Mouse (Mus musculus): ENCODE data around the gene Pla1a. TPM values are rescaled to one million over a fixed set of nuclear protein-coding genes. Genes with fewer than 3 reads are reported as not detected.

The Pla1a gene
- polyA plus RNA-seq, 1 experiment from 2014 or later, result 61.5 TPM

DNA sequence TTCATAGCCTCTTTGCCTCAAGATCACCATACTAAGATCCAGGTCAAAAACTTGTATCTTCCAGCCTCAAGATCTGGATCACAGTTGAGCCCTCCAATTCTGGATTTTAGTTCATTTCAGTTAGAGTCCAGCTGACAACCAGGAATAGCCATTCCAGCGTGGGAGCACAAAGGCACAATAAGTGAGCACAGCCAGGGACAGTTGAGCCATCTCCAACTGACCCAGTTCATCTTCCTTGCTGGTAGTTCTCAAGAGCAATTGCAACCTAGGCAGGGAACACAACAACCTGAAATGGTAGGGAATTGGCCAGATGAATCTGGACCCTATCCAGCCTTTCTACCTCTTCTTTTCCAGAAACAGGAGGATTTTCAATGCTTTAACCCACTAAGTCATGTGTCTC is 6.2 kb upstream of the Pla1a start:
- ATAC-seq (no peak), DNase-seq (ENCODE audit: low read depth, low spot score) (no peak)
- no peak for TF ChIP-seq CTCF (IDR thresholded peaks at IDR 0.05)
- no peaks in the 10 kb centered on the region for H3K27me3 ChIP-seq
- ChIA-PET POLR2A (no interaction called here), CTCF (no interaction called here)
- in situ Hi-C loops (cut with MboI; ENCODE audit: low pct_unique_long_range_greater_than_20kb), result no loop called here

DNA sequence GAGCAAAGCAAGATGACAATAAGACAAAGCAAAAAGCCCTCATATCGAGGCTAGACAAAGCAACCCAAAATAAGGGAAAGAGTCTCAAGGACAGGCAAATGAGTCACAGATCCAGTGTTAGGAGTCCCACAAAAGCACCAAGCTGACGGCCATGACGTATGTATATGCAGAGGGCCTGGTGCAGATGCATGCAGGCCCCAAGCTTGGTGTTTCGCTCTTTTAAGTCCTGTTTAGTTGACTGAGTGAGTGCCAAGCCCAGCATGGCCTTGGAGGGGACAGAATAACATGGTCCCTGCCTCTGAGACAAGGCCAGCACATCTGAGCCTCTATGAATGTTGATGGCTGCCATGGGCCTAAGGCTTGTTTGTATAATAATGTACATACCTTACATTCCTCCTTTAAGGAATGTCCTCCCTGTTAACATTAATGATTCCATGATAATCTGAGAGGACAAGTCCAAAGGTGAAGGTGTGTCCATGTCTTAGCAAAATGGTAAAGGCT is 1.4 kb upstream of the Pla1a start:
- POLR2A ChIA-PET, result interaction anchor here (1.3 kb wide), 1 partner anchor 18 kb away, joined by 7 read pairs; the partner anchor contains the start of gene Adprh
- no peaks in the 10 kb centered on the region for H3K27me3 ChIP-seq
- TF ChIP-seq CTCF (IDR thresholded peaks at IDR 0.05), result no peak
- in situ Hi-C loops (cut with MboI; ENCODE audit: low pct_unique_long_range_greater_than_20kb), result no loop called here
- CTCF ChIA-PET, result no interaction called here
- DNase-seq (ENCODE audit: low read depth, low spot score), result no peak
- ATAC-seq, result no peak

DNA sequence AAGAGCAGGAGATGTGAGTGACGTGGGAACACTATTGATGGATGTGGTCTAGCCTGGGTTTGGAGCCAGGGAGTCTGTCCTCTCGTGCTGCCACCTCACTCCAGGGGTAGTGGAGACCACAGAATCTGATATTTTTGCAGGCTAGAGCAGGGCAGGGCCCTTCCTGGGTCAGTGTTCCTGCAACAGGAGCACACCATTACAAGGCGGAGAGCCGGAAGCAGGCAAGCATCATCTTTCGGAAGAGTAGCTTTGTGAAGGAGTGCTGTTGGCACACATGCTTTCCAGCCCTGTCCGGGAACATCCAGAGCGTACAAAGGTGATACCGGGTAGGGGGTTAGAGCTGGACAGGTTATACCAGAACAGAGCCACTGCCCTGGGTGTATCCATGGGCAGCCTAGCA is 569 bp upstream of the Pla1a start:
- no peaks in the 10 kb centered on the region for H3K27me3 ChIP-seq
- ChIA-PET CTCF (interaction anchor here (0.6 to 0.7 kb wide), 2 partner anchors 65 to 236 kb away, joined by 3 read pairs; no protein-coding TSS in a partner anchor), POLR2A (interaction anchor here (1.3 kb wide), 1 partner anchor 18 kb away, joined by 7 read pairs; the partner anchor contains the start of gene Adprh)
- in situ Hi-C loops (cut with MboI; ENCODE audit: low pct_unique_long_range_greater_than_20kb), result no loop called here
- no peak for TF ChIP-seq CTCF (IDR thresholded peaks at IDR 0.05)
- ATAC-seq (no peak), DNase-seq (ENCODE audit: low read depth, low spot score) (no peak)

DNA sequence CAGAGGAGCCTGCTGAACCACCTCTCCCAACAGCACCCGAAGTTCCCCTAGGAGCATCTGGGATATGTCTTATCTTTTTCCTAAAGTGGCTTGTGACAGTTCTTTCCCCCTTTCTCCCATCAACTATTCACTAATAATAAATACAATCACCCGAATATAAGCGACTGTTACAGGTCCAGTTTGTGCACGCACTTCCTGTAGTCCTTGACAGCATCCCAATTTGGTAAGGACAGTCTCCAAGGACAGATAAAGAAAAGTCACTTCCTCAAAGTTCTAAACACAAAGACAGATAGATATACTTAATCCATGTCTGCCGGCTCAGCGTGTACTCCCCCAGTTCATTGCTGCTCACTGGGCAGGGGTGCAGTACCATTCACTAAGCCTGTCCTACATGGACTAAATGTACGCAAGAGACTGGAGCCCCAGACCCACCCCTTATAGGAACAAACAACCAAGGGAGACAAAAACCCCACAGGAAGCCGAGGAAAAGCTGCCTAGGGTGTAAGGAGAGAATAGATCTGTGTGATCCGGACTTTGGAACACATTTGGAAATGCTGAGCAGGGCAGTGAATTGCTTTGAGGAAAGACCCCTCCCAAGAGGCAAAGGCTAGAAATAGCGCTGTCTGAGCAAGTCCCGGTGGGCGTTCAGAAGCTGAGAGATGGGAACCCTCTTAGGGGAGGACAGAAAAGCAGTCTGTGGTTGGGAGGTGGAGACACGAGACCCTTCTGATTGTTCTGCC is 1.3 kb downstream of the Pla1a start:
- ChIA-PET POLR2A (no interaction called here), CTCF (no interaction called here)
- TF ChIP-seq CTCF (IDR thresholded peaks at IDR 0.05), result no peak
- no peaks in the 10 kb centered on the region for H3K27me3 ChIP-seq
- DNase-seq (ENCODE audit: low read depth, low spot score) (no peak), ATAC-seq (no peak)
- in situ Hi-C loops (cut with MboI; ENCODE audit: low pct_unique_long_range_greater_than_20kb), result no loop called here

DNA sequence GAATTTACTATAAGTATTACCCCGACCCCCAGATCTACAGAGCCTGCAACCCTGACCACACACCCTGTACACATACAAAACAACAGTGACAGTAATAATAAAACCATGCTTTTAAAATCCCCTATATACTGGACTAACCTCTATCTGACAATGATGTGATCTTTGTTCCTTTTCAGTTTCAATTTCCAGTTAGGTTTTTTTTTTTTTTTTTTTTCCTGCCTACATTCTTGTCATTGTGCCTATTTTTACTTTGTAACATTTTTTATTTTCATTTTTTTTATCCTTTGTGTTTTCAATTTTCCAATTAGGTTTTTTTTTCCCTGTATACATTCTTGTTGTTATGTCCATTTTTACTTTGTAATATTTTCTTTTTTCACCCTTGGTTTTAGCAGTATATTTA is 7.1 kb downstream of the Pla1a start:
- no peak for TF ChIP-seq CTCF (IDR thresholded peaks at IDR 0.05)
- no peak for ATAC-seq
- H3K27me3 ChIP-seq, result no peaks in the 10 kb centered on the region
- ChIA-PET POLR2A (no interaction called here), CTCF (no interaction called here)
- in situ Hi-C loops (cut with MboI; ENCODE audit: low pct_unique_long_range_greater_than_20kb), result no loop called here
- DNase-seq (ENCODE audit: low read depth, low spot score), result no peak

DNA sequence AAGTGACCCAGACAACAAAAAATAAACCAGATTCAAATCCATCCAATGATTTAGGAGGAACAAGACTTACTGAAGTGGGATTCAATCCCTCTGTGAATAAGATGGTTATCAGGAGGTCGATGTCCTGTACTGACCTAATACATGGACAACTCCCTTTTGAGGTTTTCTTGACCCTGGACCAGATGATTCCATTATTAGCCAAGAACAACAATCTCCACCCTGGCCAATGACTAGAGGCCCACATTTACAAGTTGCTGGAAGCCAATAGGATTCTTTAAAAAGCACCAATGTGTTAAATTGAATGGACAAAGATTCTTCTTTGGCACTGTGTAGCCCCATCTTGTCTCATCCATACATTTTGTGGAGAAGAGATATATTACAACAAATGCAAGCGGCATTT is 7.6 kb downstream of the Pla1a start:
- no peak for DNase-seq (ENCODE audit: low read depth, low spot score)
- ChIA-PET CTCF (no interaction called here), POLR2A (no interaction called here)
- ATAC-seq, result no peak
- TF ChIP-seq CTCF (IDR thresholded peaks at IDR 0.05), result no peak
- in situ Hi-C loops (cut with MboI; ENCODE audit: low pct_unique_long_range_greater_than_20kb), result no loop called here
- no peaks in the 10 kb centered on the region for H3K27me3 ChIP-seq

DNA sequence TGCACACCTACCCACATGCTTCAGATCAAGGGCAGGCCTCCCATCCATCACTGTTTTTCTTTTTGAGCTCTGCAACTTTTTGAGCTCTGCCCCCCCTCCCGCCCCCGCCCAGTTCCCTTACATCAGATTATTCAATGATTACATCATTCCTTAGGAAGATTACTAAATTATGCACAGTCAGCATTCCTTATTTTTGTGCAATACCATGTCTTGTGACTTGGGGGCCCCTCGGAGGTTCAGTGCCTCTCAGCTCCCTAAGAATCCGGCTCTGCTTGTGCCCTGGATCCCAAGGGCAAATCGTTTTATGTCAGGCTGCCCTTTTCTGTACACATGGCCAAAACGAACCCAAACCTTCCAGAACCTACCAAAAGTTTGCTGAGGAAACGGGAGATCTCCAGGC is 18.0 kb downstream of the Pla1a start:
- no peak for ATAC-seq
- in situ Hi-C loops (cut with MboI; ENCODE audit: low pct_unique_long_range_greater_than_20kb), result no loop called here
- DNase-seq (ENCODE audit: low read depth, low spot score), result no peak
- H3K27me3 ChIP-seq, result no peaks in the 10 kb centered on the region
- ChIA-PET CTCF (no interaction called here), POLR2A (no interaction called here)
- no peak for TF ChIP-seq CTCF (IDR thresholded peaks at IDR 0.05)

DNA sequence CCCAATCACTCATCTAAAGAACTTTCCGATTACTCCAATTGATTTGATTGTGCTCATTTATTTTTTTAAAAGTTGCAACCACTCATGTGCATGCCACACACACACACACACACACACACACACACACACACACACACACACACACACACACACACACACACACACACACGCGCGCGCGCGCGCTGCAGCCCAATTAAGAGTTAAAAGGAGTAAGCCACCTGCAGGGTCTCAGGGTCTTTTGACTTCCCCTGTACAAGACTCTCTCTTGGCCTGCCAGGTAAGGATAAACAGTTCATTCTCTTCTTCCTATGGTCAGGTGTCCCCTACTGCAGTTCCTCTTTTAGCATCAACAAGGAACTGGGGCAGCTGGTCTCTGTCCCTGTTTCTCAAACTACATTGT is 24.5 kb downstream of the Pla1a start:
- in situ Hi-C loops (cut with MboI; ENCODE audit: low pct_unique_long_range_greater_than_20kb), result no loop called here
- no peaks in the 10 kb centered on the region for H3K27me3 ChIP-seq
- CTCF ChIA-PET, result no interaction called here
- no peak for ATAC-seq
- no peak for TF ChIP-seq CTCF (IDR thresholded peaks at IDR 0.05)
- POLR2A ChIA-PET, result no interaction called here
- no peak for DNase-seq (ENCODE audit: low read depth, low spot score)

DNA sequence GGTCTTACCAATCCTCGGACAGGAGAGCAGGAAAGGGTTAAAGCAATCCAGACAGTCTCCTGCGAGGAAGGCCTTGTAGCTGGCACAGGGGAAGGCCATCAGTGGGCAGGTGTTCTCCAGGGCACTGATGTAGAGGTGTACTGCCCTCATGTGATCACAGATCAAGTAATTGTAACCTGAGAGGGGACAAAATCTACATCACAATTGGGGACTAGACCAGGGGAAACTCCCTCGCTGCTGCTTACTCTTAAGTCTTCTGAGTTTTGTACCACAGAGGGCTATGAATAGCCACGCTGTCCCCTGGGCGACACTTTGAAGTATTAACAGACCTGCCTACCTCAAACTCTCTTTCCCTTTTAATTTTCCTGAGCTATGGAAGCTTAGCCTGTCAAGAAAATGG is 25.4 kb downstream of the Pla1a start:
- H3K27me3 ChIP-seq, result no peaks in the 10 kb centered on the region
- ChIA-PET CTCF (interaction anchor here (1.6 kb wide), 1 partner anchor 13 kb away, joined by 3 read pairs; no protein-coding TSS in a partner anchor), POLR2A (no interaction called here)
- no peak for DNase-seq (ENCODE audit: low read depth, low spot score)
- ATAC-seq, result no peak
- no peak for TF ChIP-seq CTCF (IDR thresholded peaks at IDR 0.05)
- in situ Hi-C loops (cut with MboI; ENCODE audit: low pct_unique_long_range_greater_than_20kb), result no loop called here

DNA sequence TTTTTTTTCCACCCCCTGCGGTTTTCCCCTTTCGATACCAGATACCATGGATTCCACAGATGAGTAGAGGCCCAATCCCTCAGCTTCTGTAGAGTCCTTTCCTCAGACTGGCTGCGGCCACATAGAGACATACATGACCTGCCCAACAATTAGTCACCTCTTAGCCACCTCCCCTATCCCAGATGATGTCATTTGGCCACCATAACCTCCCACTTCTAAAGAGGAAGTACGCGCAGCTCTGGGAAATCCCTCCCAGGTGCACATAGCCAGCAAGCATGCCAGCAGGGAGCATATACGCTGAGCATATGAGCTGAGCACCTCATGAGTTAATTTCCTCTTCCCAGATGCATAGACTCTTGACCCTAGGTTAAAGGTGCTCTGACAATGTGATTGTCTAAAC is 26.2 kb downstream of the Pla1a start:
- TF ChIP-seq CTCF (IDR thresholded peaks at IDR 0.05), result no peak
- no peak for DNase-seq (ENCODE audit: low read depth, low spot score)
- H3K27me3 ChIP-seq, result no peaks in the 10 kb centered on the region
- ChIA-PET POLR2A (no interaction called here), CTCF (interaction anchor here (1.5 to 1.6 kb wide), 2 partner anchors 12 to 21 kb away, joined by 3 read pairs; no protein-coding TSS in a partner anchor)
- in situ Hi-C loops (cut with MboI; ENCODE audit: low pct_unique_long_range_greater_than_20kb), result no loop called here
- no peak for ATAC-seq

DNA sequence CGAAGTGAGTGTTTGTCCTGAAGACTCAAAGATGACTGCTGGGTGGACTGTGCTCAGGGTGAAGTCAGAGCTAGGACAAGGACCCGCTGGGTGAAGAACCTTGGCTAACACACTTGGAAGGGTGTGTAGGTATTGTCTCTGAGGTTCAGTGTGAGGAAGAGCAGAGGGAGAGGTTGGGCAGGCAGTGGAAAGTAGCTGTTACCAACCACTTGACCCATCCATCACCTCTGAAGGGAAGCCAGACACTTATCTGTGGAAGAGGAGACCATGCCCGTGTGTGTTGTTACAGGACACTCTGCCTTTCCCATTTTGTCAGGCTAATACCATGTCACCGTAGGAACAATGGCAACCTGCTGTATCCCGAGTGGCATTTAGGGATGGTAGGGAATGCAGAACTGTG is 26.7 kb downstream of the Pla1a start:
- ATAC-seq, result no peak
- TF ChIP-seq CTCF (IDR thresholded peaks at IDR 0.05), result no peak
- DNase-seq (ENCODE audit: low read depth, low spot score), result no peak
- POLR2A ChIA-PET, result no interaction called here
- no peaks in the 10 kb centered on the region for H3K27me3 ChIP-seq
- CTCF ChIA-PET, result interaction anchor here (1.5 to 1.6 kb wide), 3 partner anchors 12 to 100 kb away, joined by 3 to 4 read pairs (median 3); no protein-coding TSS in a partner anchor
- in situ Hi-C loops (cut with MboI; ENCODE audit: low pct_unique_long_range_greater_than_20kb), result no loop called here

DNA sequence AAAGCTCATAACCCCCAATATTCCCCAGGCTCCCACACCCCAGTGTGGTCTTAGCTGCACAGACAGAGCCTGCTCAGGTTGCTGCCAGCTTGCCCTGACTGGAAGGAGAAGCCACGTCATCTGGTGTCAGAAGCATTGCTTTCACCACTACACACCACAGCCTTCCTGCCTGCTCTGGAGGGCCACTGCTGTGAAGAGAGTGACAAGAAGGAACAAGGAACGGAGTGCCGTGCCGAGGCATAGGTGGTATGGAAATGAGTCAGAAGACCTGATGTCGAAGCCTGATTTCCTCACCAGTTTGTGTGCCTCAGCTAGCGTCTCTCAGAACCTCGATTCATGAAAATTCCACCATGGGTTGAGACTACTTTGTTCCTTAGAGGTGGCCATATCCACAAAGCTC is 29.3 kb downstream of the Pla1a start:
- no peak for ATAC-seq
- ChIA-PET POLR2A (no interaction called here), CTCF (no interaction called here)
- no peak for TF ChIP-seq CTCF (IDR thresholded peaks at IDR 0.05)
- H3K27me3 ChIP-seq, result no peaks in the 10 kb centered on the region
- in situ Hi-C loops (cut with MboI; ENCODE audit: low pct_unique_long_range_greater_than_20kb), result no loop called here
- DNase-seq (ENCODE audit: low read depth, low spot score), result no peak

Measured in Patski (cell line).